Mouse (Mus musculus) limb, embryonic 10.5 days (tissue): Measurements from ENCODE around the gene Ndufs5. TPM values are rescaled to one million over a fixed set of nuclear protein-coding genes. Genes with fewer than 3 reads are reported as not detected.

ENCODE experiments used
- DNase-seq: peaks from one replicate; pipeline ENCODE4 v3.0.0-alpha.2; 2017; ENCODE audit warnings: low spot score
- H3K27ac ChIP-seq: fragments of 300-500 bp; sonication (generic); 2 replicates; pipeline ENCODE4 v1.5.1; 2016; ENCODE audit warnings: mild to moderate bottlenecking
- H3K27me3 ChIP-seq: fragments of 300-500 bp; sonication (generic); 2 replicates; pipeline ENCODE4 v1.6.1; 2016; ENCODE audit warnings: low read depth, mild to moderate bottlenecking; ENCODE audit not compliant: poor library complexity, severe bottlenecking
- H3K36me3 ChIP-seq: fragments of 300-500 bp; sonication (generic); 2 replicates; pipeline ENCODE4 v1.6.1; 2016; ENCODE audit warnings: mild to moderate bottlenecking, moderate library complexity
- H3K4me1 ChIP-seq: fragments of 300-500 bp; sonication (generic); 2 replicates; pipeline ENCODE4 v1.6.1; 2016
- H3K4me3 ChIP-seq: fragments of 300-500 bp; sonication (generic); 2 replicates; pipeline ENCODE4 v1.5.1; 2016; ENCODE audit warnings: mild to moderate bottlenecking, moderate library complexity
- H3K9me3 ChIP-seq: fragments of 300-500 bp; sonication (generic); replicated peaks from 2 replicates; pipeline ENCODE4 v1.6.1; 2016; ENCODE audit warnings: mild to moderate bottlenecking
- WGBS: fragments of 180-500 bp; shearing (Covaris S2); methylation state at CpG from one replicate; pipeline ENCODE4 v1.1.7; 2016; 5-methylcytosine and 5-hydroxymethylcytosine counted together
- polyA plus RNA-seq: library from polyadenylated mRNA; unstranded; fragments of >200 nt; fragmentation: Nextera tagmentation; extraction: Ambion mirVana; gene quantifications from 2 replicates; pipeline ENCODE4 v1.2.1, GENCODE M21; 2016

The Ndufs5 gene
- polyA plus RNA-seq, 1 experiment from 2014 or later = 340 TPM

- H3K27me3 ChIP-seq = no peaks in the 10 kb centered on the region
- peak overlapping the region; percentile 100 for H3K27ac ChIP-seq
- H3K36me3 ChIP-seq = peaks cover 11% of the 10 kb centered on the region; the same call in 1 of the 2 replicates
- H3K4me1 ChIP-seq = peaks cover 26% of the 10 kb centered on the region
- H3K9me3 ChIP-seq = no peaks in the 10 kb centered on the region
- DNase-seq = no peak
- H3K4me3 ChIP-seq = peak overlapping the region; percentile 94
- WGBS = 0% methylated on average over 12 of the region's 12 CpGs
These were observed 54.4 kb downstream of the Ndufs5 start for GRCm38 (mm10) chr4:123663688-123663965.

DNA sequence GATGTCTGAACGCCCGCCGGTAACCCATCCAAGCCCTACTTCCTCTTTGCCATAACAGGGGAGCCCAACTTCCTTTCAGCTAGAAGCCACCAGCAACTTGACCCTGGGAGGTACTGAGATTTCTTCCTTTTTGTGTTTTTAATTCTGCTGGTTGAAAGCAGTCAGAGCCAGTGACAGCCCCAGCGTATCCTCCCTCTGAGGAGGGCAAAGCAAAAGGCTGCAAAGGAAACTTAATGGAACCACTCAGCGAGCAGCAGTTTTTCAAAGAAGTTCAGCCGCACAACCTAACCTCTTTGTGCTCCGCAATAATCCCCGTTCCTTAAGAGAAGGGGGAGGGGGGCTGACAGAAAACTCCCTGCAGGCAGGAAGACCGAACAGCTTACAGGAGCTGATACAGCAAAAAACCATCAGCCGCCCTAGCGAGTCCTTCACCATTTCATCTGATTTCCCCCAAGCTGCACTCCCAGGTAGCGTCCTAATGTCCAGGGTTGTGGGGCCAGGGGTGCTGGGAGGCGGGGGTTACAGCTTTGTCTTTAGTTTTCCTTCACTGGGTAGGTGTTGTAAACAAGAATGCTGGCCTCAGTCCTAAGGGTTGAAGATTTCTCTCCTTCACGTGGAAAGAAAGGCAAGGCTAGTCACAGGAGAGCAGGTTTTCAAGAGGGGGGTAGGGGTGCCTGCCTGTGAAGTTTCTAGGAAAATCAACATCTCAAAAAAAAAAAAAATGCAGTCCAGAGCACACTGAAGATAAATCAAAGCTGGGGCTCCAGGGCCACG lies 54.9 kb downstream of the Ndufs5 start:
- H3K27me3 ChIP-seq = no peaks in the 10 kb centered on the region
- WGBS = 2% methylated on average over 15 of the region's 15 CpGs
- H3K36me3 ChIP-seq = peaks cover 11% of the 10 kb centered on the region; the same call in 1 of the 2 replicates
- H3K27ac ChIP-seq = peak overlapping the region; percentile 100
- peaks cover 26% of the 10 kb centered on the region for H3K4me1 ChIP-seq
- H3K9me3 ChIP-seq = no peaks in the 10 kb centered on the region
- DNase-seq = peak; percentile 50
- peak overlapping the region; percentile 94 for H3K4me3 ChIP-seq

Other genes with a start within 250 kb of the Ndufs5 start
- gene Macf1, start 33.8 kb downstream of the Ndufs5 start, polyA plus RNA-seq = 45.2 and 55.5 TPM in 2 replicates
- gene Akirin1, start 32.1 kb upstream of the Ndufs5 start, polyA plus RNA-seq = 49.5 and 55.1 TPM in 2 replicates
- 0.45 and 0.79 TPM in 2 replicates for gene Rhbdl2, start 69.7 kb upstream of the Ndufs5 start, polyA plus RNA-seq
- gene 4933427I04Rik, start 141.5 kb upstream of the Ndufs5 start, polyA plus RNA-seq = not detected in 2 replicates
- gene Mycbp, start 186.6 kb upstream of the Ndufs5 start, polyA plus RNA-seq = 66.8 and 76.1 TPM in 2 replicates
- 33.2 and 38.9 TPM in 2 replicates for gene Rragc, start 199.2 kb upstream of the Ndufs5 start, polyA plus RNA-seq
- gene 4930535I16Rik, start 199.8 kb upstream of the Ndufs5 start, polyA plus RNA-seq = not detected in 2 replicates